Mouse (Mus musculus) liver, embryonic 15.5 days (tissue): ENCODE measurements around the gene Rpl34. TPM values are rescaled to one million over a fixed set of nuclear protein-coding genes. Genes with fewer than 3 reads are reported as not detected.
A peak's percentile ranks its signal among the peaks of the same experiment; 100 is the strongest.

Source experiments
- ATAC-seq: fragments of 200-750 bp; cut with Nextera tagmentation; 2 replicates; pipeline ENCODE4 v1.8.0; 2017; ENCODE audit warnings: moderate number of reproducible peaks, mild to moderate bottlenecking, moderate library complexity; ENCODE audit not compliant: insufficient read depth
- H3K27ac ChIP-seq: fragments of 300-500 bp; sonication (generic); replicated peaks from 2 replicates; pipeline ENCODE4 v1.5.1; 2015; ENCODE audit warnings: mild to moderate bottlenecking, inconsistent platforms
- H3K27me3 ChIP-seq: fragments of 300-500 bp; sonication (generic); 2 replicates; pipeline ENCODE4 v1.6.1; 2015; ENCODE audit warnings: mild to moderate bottlenecking, inconsistent platforms
- H3K36me3 ChIP-seq: fragments of 300-500 bp; sonication (generic); replicated peaks from 2 replicates; pipeline ENCODE4 v1.6.1; 2015; ENCODE audit warnings: moderate library complexity, mild to moderate bottlenecking, inconsistent platforms
- H3K4me1 ChIP-seq: fragments of 300-500 bp; sonication (generic); replicated peaks from 2 replicates; pipeline ENCODE4 v1.6.1; 2015; ENCODE audit warnings: inconsistent platforms
- H3K4me2 ChIP-seq: fragments of 300-500 bp; sonication (generic); 2 replicates; pipeline ENCODE4 v1.6.1; 2015; ENCODE audit warnings: moderate library complexity, mild to moderate bottlenecking, inconsistent platforms
- H3K4me3 ChIP-seq: fragments of 300-500 bp; sonication (generic); replicated peaks from 2 replicates; pipeline ENCODE4 v1.5.1; 2015; ENCODE audit warnings: mild to moderate bottlenecking, inconsistent platforms
- H3K9ac ChIP-seq: fragments of 300-500 bp; sonication (generic); 2 replicates; pipeline ENCODE4 v1.6.1; 2015; ENCODE audit warnings: moderate library complexity, mild to moderate bottlenecking, inconsistent platforms
- H3K9me3 ChIP-seq: fragments of 300-500 bp; sonication (generic); replicated peaks from 2 replicates; pipeline ENCODE4 v1.6.1; 2016; ENCODE audit warnings: inconsistent platforms
- WGBS: fragments of 180-500 bp; shearing (Covaris S2); methylation state at CpG from one replicate; pipeline ENCODE4 v1.1.7; 2015; ENCODE audit warnings: mixed read lengths; ENCODE audit not compliant: insufficient replicate concordance; 5-methylcytosine and 5-hydroxymethylcytosine counted together
- polyA plus RNA-seq: library from polyadenylated mRNA; unstranded; fragments of >200 nt; fragmentation: Nextera tagmentation; extraction: Ambion mirVana; gene quantifications from 2 replicates; pipeline ENCODE4 v1.2.1, GENCODE M21; 2015

The Rpl34 gene
- polyA plus RNA-seq, 1 experiment from 2014 or later: 508 TPM

- no peaks in the 10 kb centered on the region for H3K9me3 ChIP-seq
- under 1% methylated on average over 58 of the region's 58 CpGs for WGBS
- peaks cover 5% of the 10 kb centered on the region for H3K27me3 ChIP-seq
- peak overlapping the region; percentile 92 for H3K9ac ChIP-seq
- H3K36me3 ChIP-seq: peaks cover 41% of the 10 kb centered on the region
- H3K27ac ChIP-seq: peak overlapping the region; percentile 73
- peak overlapping the region; percentile 82 for H3K4me2 ChIP-seq
- ATAC-seq: peak; percentile 71
- peaks cover 30% of the 10 kb centered on the region for H3K4me1 ChIP-seq
- peak overlapping the region; percentile 90 for H3K4me3 ChIP-seq
Measured at GRCm38 (mm10) chr3:130729472-130730188, 568 bp downstream of the Rpl34 start.

GRCm38 (mm10) chr3:130727676-130728075 is 2.5 kb downstream of the Rpl34 start:
- H3K9me3 ChIP-seq: no peaks in the 10 kb centered on the region
- 68% methylated on average over 4 of the region's 4 CpGs for WGBS
- H3K4me2 ChIP-seq: 0 out of 2 replicates have a peak overlapping the region, but pooled peaks have one; percentile 82
- peaks cover 30% of the 10 kb centered on the region for H3K4me1 ChIP-seq
- peaks cover 3% of the 10 kb centered on the region; the same call in 1 of the 2 replicates for H3K27me3 ChIP-seq
- ATAC-seq: no peak
- H3K27ac ChIP-seq: no peak overlapping the region
- 0 out of 2 replicates have a peak overlapping the region, but pooled peaks have one; percentile 8 for H3K9ac ChIP-seq
- peaks cover 46% of the 10 kb centered on the region for H3K36me3 ChIP-seq
- 0 out of 2 replicates have a peak overlapping the region, but pooled peaks have one; percentile 90 for H3K4me3 ChIP-seq

GRCm38 (mm10) chr3:130727036-130727435 is 3.2 kb downstream of the Rpl34 start:
- H3K4me3 ChIP-seq: no peak overlapping the region
- H3K9me3 ChIP-seq: no peaks in the 10 kb centered on the region
- H3K27ac ChIP-seq: no peak overlapping the region
- no peak overlapping the region for H3K9ac ChIP-seq
- no peak for ATAC-seq
- no peak overlapping the region for H3K4me2 ChIP-seq
- 85% methylated on average over 1 of the region's 1 CpGs for WGBS
- no peaks in the 10 kb centered on the region for H3K27me3 ChIP-seq
- H3K4me1 ChIP-seq: peaks cover 30% of the 10 kb centered on the region
- H3K36me3 ChIP-seq: peaks cover 46% of the 10 kb centered on the region

GRCm38 (mm10) chr3:130725718-130726117 is 4.5 kb downstream of the Rpl34 start:
- H3K9ac ChIP-seq: no peak overlapping the region
- 73% methylated on average over 2 of the region's 2 CpGs for WGBS
- ATAC-seq: no peak
- H3K27ac ChIP-seq: no peak overlapping the region
- H3K9me3 ChIP-seq: no peaks in the 10 kb centered on the region
- peaks cover 26% of the 10 kb centered on the region for H3K4me1 ChIP-seq
- peaks cover 46% of the 10 kb centered on the region for H3K36me3 ChIP-seq
- H3K4me3 ChIP-seq: no peak overlapping the region
- H3K27me3 ChIP-seq: no peaks in the 10 kb centered on the region
- H3K4me2 ChIP-seq: no peak overlapping the region

GRCm38 (mm10) chr3:130722733-130723478 is 7.3 kb downstream of the Rpl34 start:
- H3K4me3 ChIP-seq: no peak overlapping the region
- WGBS: 72% methylated on average over 11 of the region's 11 CpGs

GRCm38 (mm10) chr3:130720225-130720624 is 10.0 kb downstream of the Rpl34 start:
- Histone ChIP-seq H3K36me3 (peaks cover 7% of the 10 kb centered on the region; the same call in 1 of the 2 replicates), H3K4me1 (no peaks in the 10 kb centered on the region), H3K27ac (no peak overlapping the region), H3K9ac (no peak overlapping the region), H3K9me3 (no peaks in the 10 kb centered on the region), H3K27me3 (no peaks in the 10 kb centered on the region; the same call in none of the 2 replicates), H3K4me2 (no peak overlapping the region), H3K4me3 (no peak overlapping the region)
- 27% methylated on average over 4 of the region's 4 CpGs for WGBS
- ATAC-seq: no peak

More at GRCm38 (mm10) chr3:130722733-130723478, 7.3 kb downstream of the Rpl34 start:
- Histone ChIP-seq H3K4me1 (peaks cover 7% of the 10 kb centered on the region), H3K9me3 (no peaks in the 10 kb centered on the region), H3K4me2 (no peak overlapping the region), H3K27ac (no peak overlapping the region), H3K36me3 (peaks cover 34% of the 10 kb centered on the region), H3K9ac (no peak overlapping the region), H3K27me3 (no peaks in the 10 kb centered on the region)
- ATAC-seq: no peak

- Histone ChIP-seq H3K9ac (no peak overlapping the region), H3K27me3 (no peaks in the 10 kb centered on the region; the same call in none of the 2 replicates), H3K4me3 (no peak overlapping the region), H3K4me1 (peaks cover 9% of the 10 kb centered on the region), H3K4me2 (no peak overlapping the region), H3K27ac (no peak overlapping the region), H3K9me3 (no peaks in the 10 kb centered on the region), H3K36me3 (no peaks in the 10 kb centered on the region)
- 72% methylated on average over 4 of the region's 4 CpGs for WGBS
- no peak for ATAC-seq
Measured at GRCm38 (mm10) chr3:130718871-130719270, 11.3 kb downstream of the Rpl34 start.

GRCm38 (mm10) chr3:130716555-130716954 is 13.6 kb downstream of the Rpl34 start:
- no peaks in the 10 kb centered on the region for H3K9me3 ChIP-seq
- no peaks in the 10 kb centered on the region; the same call in none of the 2 replicates for H3K27me3 ChIP-seq
- no peak overlapping the region for H3K4me3 ChIP-seq
- ATAC-seq: no peak
- WGBS: 75% methylated on average over 7 of the region's 7 CpGs
- H3K9ac ChIP-seq: no peak overlapping the region
- no peak overlapping the region for H3K27ac ChIP-seq
- H3K36me3 ChIP-seq: no peaks in the 10 kb centered on the region
- no peak overlapping the region for H3K4me2 ChIP-seq
- peaks cover 9% of the 10 kb centered on the region for H3K4me1 ChIP-seq

- Histone ChIP-seq H3K4me1 (peaks cover 13% of the 10 kb centered on the region), H3K4me2 (peak overlapping the region; percentile 71), H3K36me3 (no peaks in the 10 kb centered on the region), H3K9me3 (no peaks in the 10 kb centered on the region), H3K27ac (no peak overlapping the region), H3K4me3 (peak overlapping the region; percentile 55), H3K9ac (0 out of 2 replicates have a peak overlapping the region, but pooled peaks have one; percentile 18), H3K27me3 (no peaks in the 10 kb centered on the region; the same call in none of the 2 replicates)
- WGBS: 7% methylated on average over 22 of the region's 22 CpGs
- 0 out of 2 replicates have a peak, but pooled peaks have one; percentile 29 for ATAC-seq
Measured at GRCm38 (mm10) chr3:130714775-130715568, 15.2 kb downstream of the Rpl34 start.

GRCm38 (mm10) chr3:130712891-130713290 is 17.3 kb downstream of the Rpl34 start:
- WGBS: 50% methylated on average over 6 of the region's 6 CpGs
- H3K27ac ChIP-seq: no peak overlapping the region
- H3K4me2 ChIP-seq: no peak overlapping the region
- H3K9me3 ChIP-seq: no peaks in the 10 kb centered on the region
- no peak overlapping the region for H3K9ac ChIP-seq
- no peaks in the 10 kb centered on the region for H3K36me3 ChIP-seq
- H3K27me3 ChIP-seq: no peaks in the 10 kb centered on the region; the same call in none of the 2 replicates
- no peak for ATAC-seq
- H3K4me1 ChIP-seq: peaks cover 26% of the 10 kb centered on the region
- H3K4me3 ChIP-seq: no peak overlapping the region
